Mouse (Mus musculus) frontal cortex, adult (tissue): Measurements from ENCODE around the gene Dvl1.

ENCODE experiments used
- ATAC-seq: cut with Nextera tagmentation; 2 replicates; pipeline ENCODE4 v1.9.2; 2017; ENCODE audit warnings: mild to moderate bottlenecking, moderate library complexity, mixed read lengths; ENCODE audit not compliant: low TSS enrichment

The Dvl1 gene

GRCm38 (mm10) chr4:155846871-155847578 is at the start of gene Dvl1:
Dvl1 (plus strand) TSS chr4:155847402.
- peak; percentile 81 for ATAC-seq

- no peak for ATAC-seq
Observed at GRCm38 (mm10) chr4:155802075-155802474, 45.1 kb upstream of the Dvl1 start.

DNA sequence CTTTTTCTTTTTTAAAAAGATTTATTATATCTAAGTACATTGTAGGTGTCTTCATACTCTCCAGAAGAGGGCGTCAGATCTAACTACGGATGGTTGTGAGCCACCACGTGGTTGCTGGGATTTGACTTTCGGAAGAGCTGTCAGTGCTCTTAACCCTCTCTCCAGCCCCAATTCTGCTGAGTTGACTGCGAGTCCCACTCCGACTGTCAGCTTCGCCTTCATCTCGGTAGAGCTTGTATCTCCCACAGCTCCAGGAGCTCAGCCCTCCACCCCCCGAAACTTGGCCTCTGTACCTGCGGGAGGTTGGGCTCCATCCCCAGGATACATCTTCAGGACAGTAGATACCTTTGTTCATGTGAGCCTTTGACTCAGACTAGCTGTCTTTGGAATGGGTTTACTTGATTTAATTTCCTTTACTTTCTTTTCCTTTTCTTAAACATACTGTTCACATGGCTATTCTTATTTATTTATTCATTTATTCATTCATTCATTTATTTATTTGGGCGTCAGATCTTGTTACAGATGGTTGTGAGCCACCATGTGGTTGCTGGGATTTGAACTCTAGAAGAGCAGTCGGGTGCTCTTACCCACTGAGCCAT is 44.4 kb upstream of the Dvl1 start, which contains the start of gene Mrpl20:
TSS of gene Mrpl20 (plus strand) at position 138 of the 599 bp plus-strand sequence.
- no peak for ATAC-seq

- ATAC-seq, result peak; percentile 90
Observed at GRCm38 (mm10) chr4:155803340-155804041, 43.7 kb upstream of the Dvl1 start.

GRCm38 (mm10) chr4:155807841-155808240 is 39.4 kb upstream of the Dvl1 start:
- no peak for ATAC-seq

- peak; percentile 99 for ATAC-seq
Observed at GRCm38 (mm10) chr4:155811929-155812664, 35.1 kb upstream of the Dvl1 start, which contains the start of gene Ccnl2. Ccnl2 (plus strand) TSS chr4:155812489.

DNA sequence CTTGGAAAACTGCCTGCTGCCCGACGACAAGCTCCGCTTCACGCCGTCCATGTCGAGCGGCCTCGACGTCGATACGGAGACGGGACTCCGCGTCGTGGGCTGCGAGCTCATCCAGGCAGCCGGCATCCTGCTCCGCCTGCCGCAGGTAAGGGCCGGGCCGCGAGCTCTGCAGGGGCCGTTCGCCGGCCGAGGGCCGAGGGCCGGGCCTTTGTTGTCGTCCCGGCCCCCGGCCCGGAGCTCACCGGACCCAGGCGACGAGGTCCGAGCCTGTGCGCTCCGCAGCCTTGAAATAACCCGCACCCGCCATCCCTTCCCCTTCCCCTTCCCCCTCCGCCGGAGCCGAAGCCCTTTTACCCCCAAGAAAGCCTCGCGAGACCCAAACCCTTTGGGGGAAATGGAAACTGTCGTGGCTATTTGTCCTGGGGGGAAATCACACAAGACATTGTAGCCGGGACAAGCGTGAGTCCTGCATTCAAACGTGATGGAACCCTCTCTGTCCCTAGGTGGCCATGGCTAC is 34.5 kb upstream of the Dvl1 start:
- peak; percentile 22; the same call in 1 of the 2 replicates for ATAC-seq

DNA sequence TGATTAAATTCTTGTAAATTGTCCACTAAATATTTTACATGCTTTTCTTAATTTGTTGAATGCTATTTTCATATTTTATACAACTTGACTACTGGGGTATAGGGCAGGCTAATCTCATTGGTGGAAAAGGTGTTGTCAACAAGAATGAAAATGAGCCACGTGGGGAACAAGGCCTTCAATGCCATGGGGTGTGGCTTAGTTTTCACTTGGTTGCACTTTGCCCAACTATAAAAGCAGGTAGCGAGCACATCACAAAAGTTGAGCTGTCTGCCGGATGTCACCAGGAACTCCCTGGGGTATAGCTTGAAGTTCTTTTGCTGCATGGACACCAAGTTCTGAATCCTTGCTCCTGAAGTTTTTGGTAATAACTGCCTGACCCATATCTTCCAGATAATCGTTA is 29.7 kb upstream of the Dvl1 start:
- ATAC-seq, result no peak

- ATAC-seq, result no peak
Observed at GRCm38 (mm10) chr4:155821025-155821424, 26.2 kb upstream of the Dvl1 start.

DNA sequence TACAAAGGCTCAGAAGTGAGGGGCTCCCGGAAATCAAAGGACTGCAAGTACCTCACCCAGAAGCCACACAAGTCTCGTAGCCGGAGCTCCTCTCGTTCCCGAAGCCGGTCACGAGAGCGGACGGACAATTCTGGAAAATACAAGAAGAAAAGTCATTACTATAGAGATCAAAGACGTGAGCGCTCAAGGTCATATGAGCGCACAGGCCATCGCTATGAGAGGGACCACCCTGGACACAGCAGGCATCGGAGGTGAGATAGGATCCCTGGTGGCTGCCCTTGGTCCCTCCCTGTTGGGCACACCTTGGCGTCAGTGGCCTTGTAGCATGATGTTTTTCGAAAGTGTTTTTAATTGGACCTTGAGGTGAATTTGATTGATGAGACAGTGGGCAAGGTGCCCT is 23.8 kb upstream of the Dvl1 start:
- ATAC-seq, result no peak

- ATAC-seq, result no peak
Observed at GRCm38 (mm10) chr4:155829866-155830265, 17.3 kb upstream of the Dvl1 start.

GRCm38 (mm10) chr4:155830596-155830995 is 16.6 kb upstream of the Dvl1 start:
- ATAC-seq, result no peak

GRCm38 (mm10) chr4:155831205-155831766 is 15.9 kb upstream of the Dvl1 start, which contains the start of gene Aurkaip1:
Aurkaip1 (plus strand) TSS chr4:155831272.
- ATAC-seq, result peak; percentile 87

DNA sequence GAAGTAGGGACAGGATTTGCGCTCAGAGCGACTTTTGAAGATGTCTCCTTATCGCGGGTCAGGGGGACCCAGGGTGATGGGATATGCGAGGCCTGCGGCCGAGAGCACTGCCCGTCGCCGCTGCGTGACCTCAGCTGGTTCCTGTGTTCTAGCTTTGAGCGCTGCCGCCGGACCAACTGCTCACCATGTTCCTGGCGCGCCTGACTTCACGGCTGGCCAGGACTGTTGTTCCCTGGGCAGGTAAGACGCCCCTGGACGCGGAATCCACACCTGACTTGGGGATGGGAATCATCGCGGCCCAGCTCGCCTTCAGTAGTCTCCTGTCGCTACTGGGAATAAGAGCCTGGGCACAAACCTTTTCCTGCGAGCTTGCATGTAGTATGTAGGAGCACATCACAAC is 15.4 kb upstream of the Dvl1 start:
- ATAC-seq, result no peak

GRCm38 (mm10) chr4:155832321-155832720 is 14.9 kb upstream of the Dvl1 start:
- no peak for ATAC-seq

- ATAC-seq, result no peak
Observed at GRCm38 (mm10) chr4:155833234-155833633, 14.0 kb upstream of the Dvl1 start.

- peak; percentile 30; the same call in 1 of the 2 replicates for ATAC-seq
Observed at GRCm38 (mm10) chr4:155833836-155834235, 13.4 kb upstream of the Dvl1 start.

- no peak for ATAC-seq
Observed at GRCm38 (mm10) chr4:155837404-155838010, 9.7 kb upstream of the Dvl1 start.

DNA sequence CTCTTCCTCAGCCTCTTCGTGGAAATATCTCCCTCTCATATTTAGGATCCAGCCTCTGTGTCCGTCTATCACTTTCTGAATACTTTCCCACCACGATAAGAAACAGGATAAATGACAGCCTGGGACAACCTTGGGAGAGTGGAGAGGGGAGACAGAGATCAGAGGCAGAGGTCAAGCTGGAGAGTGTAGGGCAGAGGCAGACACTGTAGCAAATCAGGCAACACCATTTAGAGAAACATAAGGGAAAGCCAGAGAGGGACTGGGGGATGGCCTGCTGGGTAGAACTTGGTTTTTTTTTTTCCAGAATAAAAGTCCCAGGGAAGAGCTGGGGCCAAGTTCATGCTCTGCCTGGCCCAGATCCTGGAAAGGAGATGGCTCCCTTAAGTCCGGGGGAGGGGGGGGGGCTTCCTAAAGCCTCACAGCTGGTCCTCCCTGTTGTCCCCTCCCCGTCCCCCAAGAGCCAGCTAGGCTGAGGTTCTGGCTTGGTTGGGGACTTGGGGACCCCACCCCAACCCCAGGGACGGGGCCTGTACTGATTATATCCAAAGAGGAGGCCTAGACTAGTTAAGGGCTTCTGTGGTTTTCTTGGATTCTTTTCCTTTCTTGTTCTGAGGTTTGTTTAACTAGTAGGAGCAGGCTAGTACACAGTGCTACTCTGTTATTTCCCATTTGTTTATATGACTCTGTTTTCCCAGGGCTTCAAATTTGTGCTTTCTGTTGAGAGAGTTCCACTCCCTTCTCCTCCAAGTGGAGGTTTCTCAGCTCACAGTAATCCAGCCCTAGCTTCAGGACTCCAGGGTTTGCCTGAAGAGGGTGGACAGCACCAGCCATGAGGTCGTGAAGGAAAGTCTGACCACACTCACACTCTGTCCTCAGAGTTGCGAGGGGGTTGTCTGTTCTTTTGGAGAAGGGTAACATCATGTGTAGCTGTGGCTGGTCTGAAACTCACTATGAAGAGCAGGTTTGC is 8.7 kb upstream of the Dvl1 start:
- ATAC-seq, result no peak

GRCm38 (mm10) chr4:155839483-155839910 is 7.7 kb upstream of the Dvl1 start, which contains the start of gene Mxra8:
Mxra8 (plus strand) TSS chr4:155839680.
- no peak for ATAC-seq
